Mouse (Mus musculus) heart, embryonic 15.5 days (tissue): ENCODE measurements around the gene Khnyn. TPM values are rescaled to one million over a fixed set of nuclear protein-coding genes. Genes with fewer than 3 reads are reported as not detected.

ENCODE experiments used
- ATAC-seq: fragments of 200-750 bp; cut with Nextera tagmentation; replicated peaks from 2 replicates; pipeline ENCODE4 v1.8.0; 2017; ENCODE audit warnings: low read depth, moderate TSS enrichment; ENCODE audit not compliant: insufficient number of reproducible peaks, insufficient read depth, low FRiP score
- H3K27ac ChIP-seq: fragments of 300-500 bp; sonication (generic); 2 replicates; pipeline ENCODE4 v1.5.1; 2015; ENCODE audit warnings: mild to moderate bottlenecking, inconsistent platforms
- H3K27me3 ChIP-seq: fragments of 300-500 bp; sonication (generic); 2 replicates; pipeline ENCODE4 v1.6.1; 2015; ENCODE audit warnings: inconsistent platforms
- H3K36me3 ChIP-seq: fragments of 300-500 bp; sonication (generic); 2 replicates; pipeline ENCODE4 v1.6.1; 2015; ENCODE audit warnings: mild to moderate bottlenecking, inconsistent platforms
- H3K4me1 ChIP-seq: fragments of 300-500 bp; sonication (generic); replicated peaks from 2 replicates; pipeline ENCODE4 v1.6.1; 2015; ENCODE audit warnings: inconsistent platforms
- H3K4me2 ChIP-seq: fragments of 300-500 bp; sonication (generic); 2 replicates; pipeline ENCODE4 v1.6.1; 2015; ENCODE audit warnings: inconsistent platforms, mild to moderate bottlenecking, moderate library complexity
- H3K4me3 ChIP-seq: fragments of 300-500 bp; sonication (generic); 2 replicates; pipeline ENCODE4 v1.5.1; 2015; ENCODE audit warnings: mild to moderate bottlenecking, inconsistent platforms
- H3K9ac ChIP-seq: fragments of 300-500 bp; sonication (generic); 2 replicates; pipeline ENCODE4 v1.6.1; 2015; ENCODE audit warnings: mild to moderate bottlenecking, inconsistent platforms
- H3K9me3 ChIP-seq: fragments of 300-500 bp; sonication (generic); replicated peaks from 2 replicates; pipeline ENCODE4 v1.6.1; 2016; ENCODE audit warnings: inconsistent platforms
- WGBS: fragments of 180-500 bp; shearing (Covaris S2); methylation state at CpG from one replicate; pipeline ENCODE4 v1.1.7; 2015; ENCODE audit warnings: mixed read lengths; 5-methylcytosine and 5-hydroxymethylcytosine counted together
- polyA plus RNA-seq: library from polyadenylated mRNA; unstranded; fragments of >200 nt; fragmentation: Nextera tagmentation; extraction: Ambion mirVana; gene quantifications from 2 replicates; pipeline ENCODE4 v1.2.1, GENCODE M21; 2015

The Khnyn gene
- polyA plus RNA-seq, 1 experiment from 2014 or later, result 9.2 TPM

- Histone ChIP-seq H3K9me3 (no peaks in the 10 kb centered on the region), H3K4me2 (peak overlapping the region; percentile 68), H3K4me3 (peak overlapping the region; percentile 86), H3K27ac (peak overlapping the region; percentile 97), H3K4me1 (peaks cover 30% of the 10 kb centered on the region), H3K27me3 (no peaks in the 10 kb centered on the region), H3K9ac (peak overlapping the region; percentile 89), H3K36me3 (peaks cover 41% of the 10 kb centered on the region)
- 1% methylated on average over 16 of the region's 16 CpGs for WGBS
- no peak for ATAC-seq
Observed at GRCm38 (mm10) chr14:55885791-55886271, 1.1 kb downstream of the Khnyn start.

- Histone ChIP-seq H3K9me3 (no peaks in the 10 kb centered on the region), H3K9ac (0 out of 2 replicates have a peak overlapping the region, but pooled peaks have one; percentile 89), H3K27ac (peak overlapping the region; percentile 97), H3K36me3 (peaks cover 50% of the 10 kb centered on the region), H3K4me2 (peak overlapping the region; percentile 68), H3K4me1 (peaks cover 30% of the 10 kb centered on the region), H3K4me3 (peak overlapping the region; percentile 86), H3K27me3 (no peaks in the 10 kb centered on the region)
- ATAC-seq, result no peak
- 75% methylated on average over 24 of the region's 24 CpGs for WGBS
Observed at GRCm38 (mm10) chr14:55886571-55887382, 2.0 kb downstream of the Khnyn start.

- 90% methylated on average over 12 of the region's 12 CpGs for WGBS
- Histone ChIP-seq H3K4me1 (peaks cover 18% of the 10 kb centered on the region), H3K4me2 (no peak overlapping the region), H3K9ac (no peak overlapping the region), H3K9me3 (no peaks in the 10 kb centered on the region), H3K4me3 (no peak overlapping the region), H3K36me3 (peaks cover 54% of the 10 kb centered on the region), H3K27me3 (no peaks in the 10 kb centered on the region), H3K27ac (no peak overlapping the region)
- ATAC-seq, result no peak
Observed at GRCm38 (mm10) chr14:55897671-55898070, 12.9 kb downstream of the Khnyn start.

GRCm38 (mm10) chr14:55898947-55899346 lies 14.2 kb downstream of the Khnyn start:
- no peak overlapping the region for H3K4me3 ChIP-seq

GRCm38 (mm10) chr14:55899701-55900413 lies 15.1 kb downstream of the Khnyn start, which contains the start of gene Sdr39u1:
Gene Sdr39u1 (minus strand): TSS chr14:55900293.
- Histone ChIP-seq H3K36me3 (peaks cover 35% of the 10 kb centered on the region), H3K27me3 (no peaks in the 10 kb centered on the region), H3K4me3 (peak within 1 kb of the TSS; percentile 58), H3K4me1 (peaks cover 18% of the 10 kb centered on the region), H3K9me3 (no peaks in the 10 kb centered on the region), H3K27ac (peak within 1 kb of the TSS; percentile 78), H3K4me2 (peak within 1 kb of the TSS; percentile 92), H3K9ac (peak within 1 kb of the TSS; percentile 75)
- WGBS, result under 1% methylated on average over 39 of the region's 39 CpGs
- peak; percentile 88 for ATAC-seq

More at GRCm38 (mm10) chr14:55898947-55899346, 14.2 kb downstream of the Khnyn start:
- H3K27me3 ChIP-seq, result no peaks in the 10 kb centered on the region
- H3K27ac ChIP-seq, result no peak overlapping the region; the same call in 1 of the 2 replicates
- no peaks in the 10 kb centered on the region for H3K9me3 ChIP-seq
- H3K36me3 ChIP-seq, result peaks cover 44% of the 10 kb centered on the region
- H3K9ac ChIP-seq, result no peak overlapping the region
- WGBS, result 88% methylated on average over 7 of the region's 7 CpGs
- peak overlapping the region; percentile 92 for H3K4me2 ChIP-seq
- ATAC-seq, result no peak
- peaks cover 18% of the 10 kb centered on the region for H3K4me1 ChIP-seq

- no peak for ATAC-seq
- no peaks in the 10 kb centered on the region for H3K27me3 ChIP-seq
- 11% methylated on average over 12 of the region's 12 CpGs for WGBS
- H3K9me3 ChIP-seq, result no peaks in the 10 kb centered on the region
- H3K27ac ChIP-seq, result peak overlapping the region; percentile 78
- peaks cover 18% of the 10 kb centered on the region for H3K4me1 ChIP-seq
- H3K4me3 ChIP-seq, result peak overlapping the region; percentile 58
- H3K36me3 ChIP-seq, result peaks cover 30% of the 10 kb centered on the region
- peak overlapping the region; percentile 92 for H3K4me2 ChIP-seq
- H3K9ac ChIP-seq, result peak overlapping the region; percentile 75
Observed at GRCm38 (mm10) chr14:55900414-55900755, 15.6 kb downstream of the Khnyn start.

- H3K9me3 ChIP-seq, result no peaks in the 10 kb centered on the region
- no peaks in the 10 kb centered on the region for H3K36me3 ChIP-seq
- no peak for ATAC-seq
- H3K9ac ChIP-seq, result no peak overlapping the region
- H3K27me3 ChIP-seq, result no peaks in the 10 kb centered on the region
- no peak overlapping the region for H3K4me2 ChIP-seq
- peaks cover 6% of the 10 kb centered on the region for H3K4me1 ChIP-seq
- no peak overlapping the region for H3K4me3 ChIP-seq
- no peak overlapping the region for H3K27ac ChIP-seq
- WGBS, result 14% methylated on average over 1 of the region's 1 CpGs
Observed at GRCm38 (mm10) chr14:55905518-55905917, 20.8 kb downstream of the Khnyn start.

- Histone ChIP-seq H3K27ac (no peak overlapping the region), H3K4me2 (no peak overlapping the region), H3K27me3 (no peaks in the 10 kb centered on the region), H3K36me3 (no peaks in the 10 kb centered on the region), H3K9ac (no peak overlapping the region), H3K4me1 (no peaks in the 10 kb centered on the region), H3K4me3 (no peak overlapping the region), H3K9me3 (no peaks in the 10 kb centered on the region)
- 53% methylated on average over 4 of the region's 4 CpGs for WGBS
- no peak for ATAC-seq
Observed at GRCm38 (mm10) chr14:55913406-55913805, 28.7 kb downstream of the Khnyn start.

- 35% methylated on average over 14 of the region's 14 CpGs for WGBS
- Histone ChIP-seq H3K4me2 (no peak overlapping the region), H3K4me1 (peaks cover 6% of the 10 kb centered on the region), H3K27me3 (no peaks in the 10 kb centered on the region), H3K4me3 (no peak overlapping the region), H3K36me3 (no peaks in the 10 kb centered on the region), H3K27ac (no peak overlapping the region), H3K9ac (no peak overlapping the region), H3K9me3 (no peaks in the 10 kb centered on the region)
- no peak for ATAC-seq
Observed at GRCm38 (mm10) chr14:55918240-55919082, 33.7 kb downstream of the Khnyn start.

- Histone ChIP-seq H3K27me3 (no peaks in the 10 kb centered on the region), H3K9me3 (no peaks in the 10 kb centered on the region), H3K9ac (peak overlapping the region; percentile 17; the same call in 1 of the 2 replicates), H3K4me1 (peaks cover 6% of the 10 kb centered on the region), H3K36me3 (no peaks in the 10 kb centered on the region), H3K4me2 (no peak overlapping the region), H3K27ac (no peak overlapping the region), H3K4me3 (no peak overlapping the region)
- no peak for ATAC-seq
- 18% methylated on average over 7 of the region's 7 CpGs for WGBS
Observed at GRCm38 (mm10) chr14:55922475-55923232, 37.9 kb downstream of the Khnyn start.
